Mouse (Mus musculus): ENCODE data around the gene Ddi2.

DNA sequence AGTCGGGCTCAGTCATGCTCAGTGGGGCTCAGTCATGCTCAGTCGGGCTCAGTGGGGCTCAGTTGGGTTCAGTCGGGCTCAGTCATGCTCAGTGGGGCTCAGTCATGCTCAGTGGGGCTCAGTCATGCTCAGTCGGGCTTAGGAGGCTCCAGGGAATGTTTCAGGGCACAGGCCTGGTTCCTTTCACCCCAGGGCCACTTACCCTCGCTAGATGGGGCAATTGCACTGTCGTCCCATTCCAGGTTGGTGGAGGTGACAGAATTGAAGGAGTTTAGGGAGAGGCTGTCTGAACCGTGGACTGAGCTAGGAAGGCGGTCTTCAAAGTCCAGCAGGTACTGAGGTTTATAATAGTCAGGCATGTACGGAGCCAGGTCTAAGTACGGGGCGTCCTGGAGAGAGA is 83.7 kb downstream of the Ddi2 start:
- no peak for TF ChIP-seq CTCF (IDR thresholded peaks at IDR 0.05; ENCODE audit: control insufficient read depth, insufficient read depth, insufficient read length)
- TF ChIP-seq MYOD1 (IDR thresholded peaks at IDR 0.05; ENCODE audit: control insufficient read depth, insufficient read length, low read depth), result no peak

Measured in C2C12 (cell line).